Mouse (Mus musculus): Measurements from ENCODE around the gene Rab20.

The Rab20 gene

DNA sequence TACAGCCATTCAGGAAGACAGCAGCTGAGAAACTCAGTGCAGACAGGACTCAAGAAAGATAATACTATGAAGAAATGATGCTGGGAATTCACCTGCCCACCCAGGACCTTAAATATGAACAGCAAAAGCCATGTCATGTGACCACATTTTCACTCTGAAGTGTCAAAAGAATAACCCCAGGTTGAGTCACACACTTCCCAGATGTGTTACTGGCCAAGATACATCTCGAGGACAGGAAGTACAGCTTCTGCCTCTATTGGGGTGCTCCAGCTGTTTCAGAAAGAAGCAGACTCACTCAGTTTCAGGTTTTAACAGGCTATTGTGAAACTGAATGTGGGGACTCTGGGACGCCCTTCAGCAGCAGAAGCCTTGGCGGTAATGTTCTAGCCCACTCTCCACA is 26.0 kb downstream of the Rab20 start:
- DNase-seq, result no peak

DNA sequence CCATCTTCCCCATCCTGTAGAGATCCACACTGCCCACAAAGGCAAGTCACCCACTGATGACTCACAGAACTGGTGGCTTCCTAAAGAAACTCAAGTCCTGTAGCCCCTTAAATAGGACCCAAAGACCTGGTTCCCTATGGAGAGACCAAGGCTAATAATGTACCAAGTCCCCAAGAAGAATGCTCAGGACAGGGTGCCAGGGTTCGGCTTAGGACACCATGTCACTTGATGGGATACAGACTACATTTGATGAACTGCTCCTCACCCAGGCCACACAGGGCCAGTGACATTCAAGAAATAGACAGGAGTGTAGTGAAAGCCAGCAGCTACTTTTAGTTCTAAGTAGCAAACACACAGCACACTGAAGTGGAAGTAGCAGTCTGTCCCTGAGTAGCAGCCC is 26.4 kb downstream of the Rab20 start:
- DNase-seq, result no peak

DNA sequence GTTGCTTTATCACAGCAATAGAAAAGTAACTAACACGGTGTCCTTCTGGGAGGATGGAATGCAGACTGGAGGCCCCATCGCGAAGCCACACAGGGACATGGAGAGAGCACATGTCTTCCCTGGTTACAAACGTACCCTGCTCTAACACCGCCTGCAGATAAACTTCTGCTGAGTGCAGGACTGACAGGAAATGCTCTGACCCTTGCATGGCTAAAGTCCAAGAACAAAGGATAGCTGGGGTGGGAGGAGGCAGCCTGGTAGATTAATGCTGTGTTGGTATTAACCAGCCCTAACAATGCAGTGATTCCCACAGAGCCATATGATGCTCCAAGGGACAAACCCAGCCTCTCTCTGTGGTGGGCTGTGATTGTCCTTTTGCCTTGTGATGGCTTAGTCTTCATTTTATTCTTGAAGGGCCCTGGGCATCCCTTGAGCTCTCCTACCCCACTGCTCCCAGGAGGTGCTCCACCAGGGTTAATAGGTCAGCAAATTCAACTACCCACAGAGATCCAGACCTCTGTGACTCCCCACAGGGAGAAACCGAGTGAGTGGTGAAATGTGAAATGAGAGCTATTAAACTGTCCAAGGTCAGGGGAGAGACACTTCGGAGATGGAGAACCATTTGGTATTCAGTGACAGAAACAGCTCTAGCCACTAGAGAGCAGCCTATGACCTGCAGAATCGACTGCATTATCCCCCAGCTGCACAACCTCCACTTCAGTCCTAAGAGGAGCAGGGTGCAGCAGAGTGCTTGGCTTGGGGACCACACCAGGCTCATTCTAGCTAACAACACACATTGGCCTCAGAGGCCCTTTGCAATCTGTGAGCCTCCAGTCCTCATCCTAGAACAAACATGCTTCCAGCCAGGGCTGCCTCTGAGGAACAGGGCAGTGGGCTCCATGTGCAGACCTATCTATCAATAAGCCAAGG is 28.1 kb downstream of the Rab20 start:
- no peak for DNase-seq

DNA sequence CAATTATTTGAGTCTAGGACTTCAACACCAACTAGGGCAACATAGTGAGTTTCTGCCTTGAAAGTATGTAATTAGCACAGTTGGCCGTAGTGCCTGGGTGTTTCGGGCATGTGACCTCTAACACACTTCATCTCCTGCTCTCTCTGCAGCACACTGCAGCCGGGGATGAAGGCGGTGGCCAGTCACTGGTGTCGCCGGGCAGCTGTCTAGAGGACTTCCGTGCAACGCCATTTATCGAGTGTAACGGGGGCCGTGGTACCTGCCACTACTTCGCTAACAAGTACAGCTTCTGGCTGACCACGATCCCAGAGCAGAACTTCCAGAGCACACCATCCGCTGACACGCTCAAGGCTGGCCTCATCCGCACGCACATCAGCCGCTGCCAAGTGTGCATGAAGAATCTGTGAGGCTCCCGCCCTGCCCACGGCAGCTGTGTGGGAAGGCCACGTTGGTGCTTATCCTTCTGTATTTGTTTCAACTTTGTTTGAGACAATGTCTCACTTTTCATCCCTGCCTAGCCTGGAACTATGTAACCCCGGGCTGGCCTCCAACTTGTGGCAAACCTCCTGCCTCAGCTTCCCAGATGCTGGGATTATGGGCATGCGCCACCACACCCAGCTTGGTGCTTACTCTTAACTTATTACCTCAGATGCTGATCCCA is 30.5 kb downstream of the Rab20 start:
- no peak for DNase-seq

DNA sequence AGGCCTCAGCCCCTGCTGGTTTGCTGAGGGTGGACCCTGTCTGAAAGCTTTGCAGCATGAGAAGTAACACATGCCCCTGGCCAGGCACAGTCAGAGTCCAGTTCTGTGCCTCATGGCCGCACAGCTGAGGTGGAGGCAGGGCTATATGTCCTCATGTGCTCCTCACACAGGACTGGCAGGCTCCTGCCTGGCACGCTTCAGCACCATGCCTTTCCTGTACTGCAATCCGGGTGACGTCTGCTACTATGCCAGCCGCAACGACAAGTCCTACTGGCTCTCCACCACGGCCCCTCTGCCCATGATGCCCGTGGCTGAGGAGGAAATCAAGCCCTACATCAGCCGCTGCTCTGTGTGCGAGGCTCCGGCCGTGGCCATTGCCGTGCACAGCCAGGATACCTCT is 32.7 kb downstream of the Rab20 start:
- no peak for DNase-seq

DNA sequence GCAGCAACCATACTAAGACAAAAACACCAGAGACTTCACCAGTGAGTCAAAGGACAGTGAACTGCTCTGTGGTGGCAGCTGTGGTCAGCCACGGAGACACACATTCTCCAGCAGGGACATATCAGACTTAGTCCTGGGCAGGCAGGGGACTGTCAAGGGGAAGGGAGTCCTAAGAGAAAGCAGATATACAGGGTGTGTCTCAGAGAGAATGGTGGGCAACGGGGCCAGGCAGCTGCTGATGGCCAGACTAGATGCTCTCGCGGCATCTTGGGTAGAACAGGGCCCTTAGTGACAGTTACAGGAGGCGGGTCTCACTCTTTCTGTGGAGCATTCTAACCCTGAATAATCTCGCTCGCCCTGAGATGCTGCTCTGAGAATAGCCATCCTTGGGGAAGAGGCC is 34.3 kb downstream of the Rab20 start:
- no peak for DNase-seq

DNA sequence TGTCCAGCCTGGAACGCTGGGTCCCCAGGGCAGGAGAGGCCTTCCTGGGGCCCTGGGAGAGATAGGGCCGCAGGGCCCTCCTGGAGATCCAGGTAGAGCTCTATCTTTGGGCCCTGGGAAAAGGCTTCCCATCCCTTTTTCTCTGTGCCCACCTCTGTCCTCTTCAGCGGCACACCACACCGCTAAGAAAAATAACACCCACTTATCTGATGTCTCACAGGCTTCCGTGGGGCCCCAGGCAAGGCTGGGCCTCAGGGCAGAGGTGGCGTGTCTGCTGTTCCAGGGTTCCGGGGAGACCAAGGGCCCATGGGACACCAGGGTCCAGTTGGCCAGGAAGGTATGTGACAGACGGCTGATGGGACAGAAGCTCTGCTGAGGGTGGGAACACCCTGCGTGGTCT is 34.9 kb downstream of the Rab20 start:
- no peak for DNase-seq

DNA sequence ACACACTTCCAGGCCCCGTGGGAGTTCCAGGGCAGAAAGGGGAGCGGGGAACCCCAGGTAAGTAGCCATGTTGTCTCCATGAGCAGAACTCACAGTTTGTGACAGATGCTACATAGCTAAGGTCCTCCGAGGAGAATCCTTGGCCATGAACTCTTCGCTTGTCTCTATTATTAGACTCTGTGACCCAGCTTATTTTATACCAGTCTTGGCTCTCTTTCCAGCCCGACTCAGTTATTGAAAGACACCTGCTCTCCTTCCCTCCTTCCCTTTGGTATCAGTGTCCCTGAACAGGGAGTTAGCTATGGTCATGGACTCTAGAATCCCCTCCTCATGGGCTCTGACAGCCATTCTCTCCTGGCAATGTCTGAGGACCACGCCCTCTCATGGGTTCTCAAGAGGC is 37.2 kb downstream of the Rab20 start:
- DNase-seq, result no peak

DNA sequence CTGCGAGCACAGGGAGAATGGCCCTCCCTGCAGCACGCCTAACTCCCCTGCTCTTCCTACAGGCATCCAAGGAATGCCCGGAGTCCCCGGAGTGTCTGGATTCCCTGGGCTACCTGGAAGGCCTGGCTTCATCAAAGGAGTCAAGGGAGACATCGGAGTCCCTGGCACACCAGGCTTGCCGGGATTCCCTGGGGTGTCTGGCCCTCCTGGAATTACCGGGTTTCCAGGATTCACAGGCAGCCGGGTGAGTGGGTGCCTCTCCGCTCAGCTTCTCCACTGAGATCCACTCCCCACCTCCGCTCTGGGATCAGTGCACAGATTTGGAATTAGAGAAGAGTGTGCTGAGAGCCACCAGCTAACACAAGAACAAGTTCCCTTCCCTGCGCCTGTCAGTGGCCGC is 40.6 kb downstream of the Rab20 start:
- no peak for DNase-seq

DNA sequence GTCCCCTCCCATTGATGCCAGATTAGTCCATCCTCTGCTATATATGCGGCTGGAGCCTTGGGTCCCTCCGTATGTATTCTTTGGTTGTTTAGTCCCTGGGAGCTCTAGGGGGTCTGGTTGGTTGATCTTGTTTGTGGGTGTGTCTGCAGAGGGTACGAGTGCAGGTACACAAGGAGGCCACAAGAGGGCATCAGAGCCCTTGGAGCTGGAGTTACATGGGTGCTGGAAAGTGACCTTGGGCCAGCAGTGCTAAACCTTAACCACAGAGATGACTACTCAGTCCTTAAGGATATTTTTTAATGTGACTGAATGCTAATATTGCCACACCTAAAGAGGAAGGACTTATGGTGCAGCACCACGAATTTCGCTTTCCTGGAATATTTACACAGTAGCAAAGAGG is 47.8 kb downstream of the Rab20 start:
- peak; percentile 15 to 19 for DNase-seq

DNA sequence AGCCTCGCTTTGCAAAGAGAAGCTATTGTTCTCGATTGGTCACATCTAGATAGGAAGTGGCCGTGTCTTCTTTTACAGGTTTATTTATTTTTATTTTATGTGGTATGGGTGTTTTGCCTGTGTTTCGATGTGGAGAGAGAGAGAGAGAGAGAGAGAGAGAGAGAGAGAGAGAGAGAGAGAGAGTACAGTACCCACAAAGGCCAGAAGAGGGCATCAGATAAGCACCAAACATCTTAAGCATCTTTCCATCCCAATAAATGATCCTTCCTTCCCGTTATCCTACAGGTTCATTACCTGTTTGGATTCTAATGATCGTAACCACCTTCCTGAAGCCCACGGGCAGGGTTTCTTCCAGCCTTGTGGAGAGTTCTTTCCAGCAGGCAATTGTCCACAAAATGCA is 55.4 kb downstream of the Rab20 start:
- no peak for DNase-seq

DNA sequence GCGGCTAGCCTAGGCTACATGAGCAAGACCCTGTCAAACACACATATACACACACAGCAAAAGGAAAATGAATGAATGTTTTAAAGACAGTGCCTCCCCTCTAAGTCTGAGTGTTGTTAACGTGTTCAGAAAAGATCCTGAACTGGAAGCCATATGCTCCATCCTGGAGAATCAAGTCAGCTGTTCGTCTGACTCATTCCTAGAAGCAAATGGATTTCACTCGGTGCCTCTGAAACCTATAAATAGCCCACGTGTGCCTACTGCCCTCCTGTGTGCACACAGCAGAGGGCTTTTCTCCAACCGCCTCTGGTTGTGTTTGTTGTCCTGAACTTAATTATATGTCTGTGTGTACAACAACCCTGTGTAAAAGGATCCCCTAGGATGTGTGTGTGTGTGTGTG is 56.5 kb downstream of the Rab20 start:
- no peak for DNase-seq

DNA sequence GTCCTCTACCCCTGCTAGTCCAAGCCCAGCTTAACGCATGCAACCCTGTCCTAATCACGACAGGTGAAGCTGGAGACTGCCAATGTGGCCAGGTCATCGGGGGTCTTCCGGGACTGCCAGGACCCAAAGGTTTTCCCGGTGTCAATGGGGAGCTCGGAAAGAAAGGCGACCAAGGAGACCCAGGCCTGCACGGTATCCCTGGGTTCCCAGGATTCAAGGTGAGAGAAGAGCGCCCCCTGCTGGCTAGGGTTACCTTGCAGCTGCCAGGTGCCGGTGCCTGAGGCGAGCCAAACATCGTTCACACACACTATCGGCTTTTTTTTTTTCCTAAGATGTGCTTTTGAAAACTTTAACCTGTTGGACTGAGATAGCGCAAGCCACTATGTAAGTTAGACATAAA is 57.4 kb downstream of the Rab20 start:
- DNase-seq, result peak; percentile 46

DNA sequence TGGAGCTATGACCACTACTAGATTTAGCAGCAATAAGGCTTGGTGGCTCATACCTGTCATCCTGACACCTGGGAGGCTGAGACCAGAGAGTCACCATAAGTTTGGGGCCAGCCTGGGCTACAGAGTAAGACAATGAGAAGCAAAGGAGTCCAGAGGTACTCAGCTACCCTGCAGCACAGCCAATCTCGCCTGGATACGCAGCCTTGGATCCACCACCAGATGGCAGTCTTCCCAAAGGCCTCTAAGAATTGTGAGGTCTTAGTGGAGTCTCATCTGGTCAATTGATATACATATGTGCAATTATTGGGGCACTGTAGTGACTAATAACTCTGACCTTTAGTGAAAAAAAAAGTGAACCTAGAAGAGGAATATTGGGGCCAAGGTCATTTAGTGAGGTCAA is 58.9 kb downstream of the Rab20 start:
- DNase-seq, result peak; percentile 29 to 35

DNA sequence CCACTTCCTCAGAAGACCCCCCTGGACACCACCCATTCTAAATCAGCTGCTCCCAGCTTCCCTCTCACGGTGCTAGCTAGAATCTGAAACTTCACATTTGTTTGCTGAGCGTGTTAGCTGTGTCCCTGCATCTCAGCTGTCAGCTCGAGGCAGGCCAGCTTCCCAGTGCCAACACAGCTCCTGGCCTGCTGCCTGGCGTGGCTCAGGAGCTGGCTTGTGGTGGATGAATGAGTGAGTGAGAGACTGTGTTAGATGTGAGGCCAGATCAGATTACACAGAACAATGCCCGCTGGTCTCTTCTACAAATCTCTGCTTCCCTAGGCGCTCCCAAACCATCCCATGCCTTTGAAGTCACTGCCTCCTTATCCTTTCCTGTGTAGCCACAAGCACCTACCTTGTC is 59.3 kb downstream of the Rab20 start:
- DNase-seq, result no peak

DNA sequence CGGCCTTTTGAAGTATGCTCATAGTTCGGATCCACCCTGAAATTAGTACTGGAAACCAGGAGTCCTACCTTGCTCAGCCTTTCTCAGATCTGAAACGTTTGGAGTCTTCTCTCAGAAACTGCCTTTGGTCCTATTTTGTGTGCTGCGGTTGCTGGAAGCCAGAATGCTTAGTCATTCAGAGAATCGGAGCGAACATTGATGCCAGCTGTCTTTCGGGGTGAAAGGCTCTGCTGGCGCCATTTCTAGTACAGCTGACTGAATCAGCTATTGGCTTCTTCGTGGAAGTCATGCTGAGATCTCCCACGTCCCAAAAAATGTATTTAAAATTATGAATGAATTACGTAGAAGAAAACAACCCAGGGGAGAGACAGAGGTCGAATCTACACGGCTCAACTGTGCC is 60.7 kb downstream of the Rab20 start:
- no peak for DNase-seq

DNA sequence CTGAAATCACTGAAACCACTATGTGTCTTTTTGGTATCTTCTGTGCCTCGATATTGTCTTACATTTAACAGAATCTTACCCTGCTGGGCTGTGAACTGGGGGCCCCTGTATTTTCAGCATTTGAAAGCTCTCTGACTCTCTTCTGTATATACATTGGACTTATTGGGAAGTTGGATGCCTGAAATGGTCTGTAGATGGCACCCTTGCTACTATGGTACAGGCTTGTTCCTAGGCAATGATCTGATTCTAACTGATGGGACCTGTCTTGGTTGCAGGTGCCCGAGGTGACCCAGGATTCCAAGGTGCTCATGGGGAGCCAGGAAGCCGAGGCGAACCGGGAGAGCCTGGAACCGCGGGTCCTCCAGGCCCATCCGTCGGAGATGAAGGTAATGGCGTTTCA is 63.4 kb downstream of the Rab20 start:
- DNase-seq, result no peak

DNA sequence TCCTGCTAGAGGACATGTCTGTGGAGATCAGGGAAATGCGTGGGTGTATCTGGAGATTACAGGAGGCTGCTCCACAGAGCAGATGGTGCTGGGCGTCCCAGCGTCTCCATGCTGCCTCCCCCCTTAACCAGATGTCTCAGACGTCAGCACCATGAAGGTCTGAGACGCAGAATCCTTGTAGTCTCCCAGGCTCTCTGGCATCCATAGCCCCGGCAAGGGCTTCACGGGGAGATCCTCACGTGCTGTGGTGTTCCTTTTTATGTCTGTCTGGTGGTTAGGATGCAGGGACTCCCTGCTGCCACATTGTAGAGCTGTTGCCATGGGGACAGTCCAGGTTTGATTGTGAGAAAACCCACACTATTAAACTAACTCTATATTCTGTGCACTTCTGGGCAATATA is 64.2 kb downstream of the Rab20 start:
- no peak for DNase-seq

DNA sequence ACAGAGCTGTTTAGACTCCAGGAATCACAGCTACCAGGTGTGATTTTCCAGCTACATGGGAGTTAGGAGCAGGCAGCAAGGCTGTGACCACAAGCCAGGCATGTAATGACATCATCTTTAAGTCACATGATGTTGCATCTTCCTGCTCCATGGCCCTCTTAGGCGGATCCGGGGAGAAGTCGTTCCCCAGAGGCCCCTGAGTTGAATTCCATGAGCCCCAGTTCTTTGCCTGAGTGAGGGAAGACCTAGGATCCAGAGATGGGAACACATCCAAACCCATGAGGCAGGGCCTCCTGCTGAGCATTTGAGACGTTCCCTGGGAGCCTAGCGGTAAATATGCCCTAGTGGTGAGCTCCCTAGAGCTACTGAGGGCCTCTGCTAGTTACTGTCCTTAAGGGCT is 66.1 kb downstream of the Rab20 start:
- no peak for DNase-seq

DNA sequence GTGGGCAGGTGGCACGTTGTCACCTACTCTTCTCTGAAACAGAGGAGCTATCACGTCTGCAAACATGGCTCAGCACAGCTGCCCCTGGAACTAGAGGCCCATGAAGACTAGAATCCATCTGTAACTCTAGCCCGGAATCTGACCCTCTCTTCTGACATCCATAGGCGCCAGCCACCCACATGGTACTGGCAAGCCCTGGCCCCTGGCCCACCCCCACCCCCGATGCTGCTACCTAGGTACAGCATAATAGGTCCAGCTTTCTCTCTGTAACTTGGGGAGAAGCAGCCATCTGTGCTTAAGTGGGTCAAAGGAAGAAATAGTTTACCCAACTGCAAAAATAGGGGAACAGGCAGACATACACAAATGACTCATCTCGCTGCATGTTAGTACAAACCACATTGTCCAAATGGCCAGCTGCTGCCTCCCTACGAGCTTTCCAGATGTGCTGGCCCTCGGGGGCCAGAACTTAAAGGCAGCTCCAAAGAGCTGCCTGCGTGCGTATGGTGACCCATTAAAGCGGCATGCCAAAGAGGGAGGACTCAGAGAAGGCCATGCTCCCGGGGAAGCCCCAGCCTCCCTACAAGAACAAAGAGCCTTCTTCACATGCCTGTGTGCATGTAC is 66.9 kb downstream of the Rab20 start:
- DNase-seq, result no peak

DNA sequence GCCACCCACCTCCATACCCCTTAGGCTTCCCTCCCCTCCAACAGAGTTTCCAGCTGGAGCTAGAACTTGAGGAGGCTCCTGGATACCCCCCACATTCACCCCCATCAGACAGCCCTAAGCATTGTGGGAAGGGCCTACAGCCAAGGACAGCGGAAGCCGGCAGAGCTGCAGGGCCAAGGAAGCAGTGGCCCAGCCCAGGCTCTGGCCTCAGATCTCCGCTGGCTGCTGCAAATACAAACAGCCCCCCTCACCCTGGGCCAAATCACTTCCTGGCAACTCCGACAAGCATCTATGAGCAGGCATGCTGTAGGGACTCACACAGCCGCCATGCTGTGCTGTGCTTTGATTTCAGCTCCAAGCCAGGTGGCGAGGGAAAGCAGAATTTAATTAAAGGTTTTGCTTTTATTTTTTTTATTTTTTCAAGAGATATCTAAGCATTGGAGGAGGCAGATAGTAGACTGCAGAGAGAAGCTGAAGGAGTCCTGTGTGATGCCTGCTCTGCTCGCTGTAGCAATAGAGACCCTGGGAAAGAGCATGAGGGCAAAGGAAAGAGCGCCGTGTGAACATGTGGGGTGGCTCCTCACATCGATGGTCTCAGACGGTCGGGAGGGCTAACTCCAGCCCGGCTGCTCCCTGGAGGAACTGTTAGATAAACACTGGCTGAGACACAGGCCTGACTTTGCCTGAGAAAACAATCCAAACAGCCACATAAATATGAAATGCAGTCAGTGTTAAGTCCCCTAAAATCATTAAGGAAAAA is 72.6 kb downstream of the Rab20 start:
- DNase-seq, result no peak

DNA sequence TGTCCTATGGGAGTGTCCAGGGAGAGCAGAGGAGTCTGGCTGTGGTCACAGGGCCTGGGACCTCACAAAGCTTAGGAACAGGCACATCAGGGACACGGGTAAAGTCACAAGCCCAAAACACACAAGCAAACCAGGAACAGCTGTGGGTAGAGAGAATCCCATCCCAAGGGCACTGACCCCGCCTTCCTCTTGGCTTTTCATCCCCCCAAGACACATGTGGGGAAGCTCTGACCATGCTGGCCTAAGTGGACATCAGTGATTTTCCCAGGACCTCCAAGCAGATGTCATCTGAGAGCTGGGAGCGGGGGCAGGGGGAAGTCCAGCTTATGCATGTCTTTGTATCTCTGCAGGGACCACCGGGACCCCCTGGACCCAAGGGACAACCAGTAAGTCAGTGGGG is 73.9 kb downstream of the Rab20 start:
- no peak for DNase-seq

DNA sequence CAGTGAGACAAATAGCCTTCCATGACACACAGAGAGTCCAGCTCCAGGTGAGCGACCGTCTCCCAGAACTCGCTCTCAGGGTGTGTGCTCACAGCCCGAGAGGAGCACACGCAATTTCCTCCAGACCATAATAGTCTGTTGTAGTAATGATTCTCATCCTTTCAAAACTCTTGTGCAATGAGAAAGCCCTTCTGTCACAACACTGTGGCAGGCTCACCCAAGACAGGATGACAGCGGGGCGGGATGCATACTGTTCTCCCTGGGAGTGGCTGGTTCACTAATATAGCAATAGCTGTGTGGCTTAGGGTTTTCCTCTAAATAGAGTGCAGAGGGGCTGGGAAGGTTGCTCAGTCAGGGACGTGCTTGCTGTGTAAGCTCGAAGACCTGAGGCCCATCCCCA is 74.7 kb downstream of the Rab20 start:
- DNase-seq, result no peak
